Comparison of ENCODE assay signal across 22 mouse cellular contexts in the genomic region with DNA sequence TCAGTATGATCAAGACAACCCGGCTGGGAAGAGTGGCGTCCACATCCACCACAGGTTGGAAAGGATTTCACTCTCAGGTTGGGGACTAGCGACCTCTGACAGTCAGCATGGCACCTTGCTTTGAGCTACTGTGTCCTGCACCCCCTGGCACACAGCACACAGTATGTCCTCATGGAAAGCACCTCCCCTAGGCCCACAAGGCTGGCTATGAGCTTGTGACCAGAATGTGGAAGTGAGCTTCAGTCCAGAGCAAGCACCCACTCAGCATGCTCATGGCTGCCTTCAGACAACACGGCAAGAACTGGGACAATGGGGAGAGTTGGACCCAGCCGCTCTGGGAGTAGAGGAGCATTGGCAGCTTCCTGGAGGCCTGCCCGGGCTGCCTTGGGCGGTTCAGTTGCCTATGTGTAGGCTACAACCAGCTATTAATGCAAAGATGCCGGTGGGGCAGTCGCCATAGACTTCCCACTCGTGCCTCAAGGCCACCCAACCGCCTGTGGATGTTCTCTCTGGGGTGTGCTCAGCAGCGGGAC.
DNase-seq lines count a peak whose midpoint lies in the region; ATAC-seq lines count a peak whose summit lies in the region.
"Had no signal": no experiment of that assay in that cellular context is flagged by ENCODE, and none has a peak within 500 bp of the region (broad histone marks: within the 10 kb centered on the region; RNA-seq: fewer than 3 reads in every experiment).

No protein-coding gene starts in this region.

- no peaks in the 10 kb centered on the region for H3K27me3 ChIP-seq in hindbrain, embryonic 14.5 days (ENCODE audit: control insufficient read depth, insufficient read depth, low read length)
- no peaks in the 10 kb centered on the region for H3K27me3 ChIP-seq in hindbrain, embryonic 12.5 days
- H3K27me3 ChIP-seq in forebrain, embryonic 14.5 days (replicated peaks; ENCODE audit: control insufficient read depth, insufficient read depth, low read length): no peaks in the 10 kb centered on the region; the same call in 1 of the 2 replicates
- H3K27me3 ChIP-seq in splenic B cell, adult 2 months (ENCODE audit: control insufficient read depth, insufficient read depth, low read length, poor library complexity, severe bottlenecking): no peaks in the 10 kb centered on the region
- H3K27me3 ChIP-seq: embryonic facial prominence, embryonic 12.5 days; heart, embryonic 13.5 days; intestine, embryonic 15.5 days; limb, embryonic 15.5 days; midbrain, embryonic 12.5 days; stomach, embryonic 15.5 days had no signal

- H3K4me3 ChIP-seq in hindbrain, embryonic 14.5 days (replicated peaks; ENCODE audit: low read length): no peak overlapping the region
- H3K4me3 ChIP-seq in hindbrain, embryonic 12.5 days: no peak overlapping the region
- no peak overlapping the region for H3K4me3 ChIP-seq in forebrain, embryonic 14.5 days (ENCODE audit: low read depth, low read length)
- H3K4me3 ChIP-seq: embryonic facial prominence, embryonic 12.5 days; gastrocnemius, adult 2 months; heart, embryonic 13.5 days; intestine, embryonic 15.5 days; limb, embryonic 15.5 days; midbrain, embryonic 12.5 days; stomach, embryonic 15.5 days had no signal

- DNase-seq in hindbrain, embryonic 14.5 days (ENCODE audit: low spot score): no peak
- DNase-seq in right cerebral cortex, postnatal 4 days: peak; percentile 39
- DNase-seq in right cerebral cortex, postnatal 25 days: no peak
- no peak for DNase-seq in forebrain, embryonic 14.5 days (ENCODE audit: low spot score)
- peak; percentile 48 for DNase-seq in splenic B cell, adult 2 months (ENCODE audit: low read depth, low spot score)
- no peak for DNase-seq in adrenal gland, adult (ENCODE audit: inconsistent age in 2 of 2, low spot score in 1 of 2)
- DNase-seq: adrenal gland, postnatal 25 days; cerebellum, adult 8-10 months; gastrocnemius, adult 2 months; heart, adult 11 months; heart, postnatal 4 days; kidney, postnatal 4 days; lung, adult 18-20 months; lung, postnatal 4 days; right cerebral cortex, postnatal 14 days had no signal

- ATAC-seq in hindbrain, embryonic 14.5 days (ENCODE audit: low FRiP score): no peak
- ATAC-seq in hindbrain, embryonic 12.5 days (ENCODE audit: low FRiP score): no peak
- ATAC-seq in forebrain, embryonic 14.5 days: 0 out of 2 replicates have a peak, but pooled peaks have one; percentile 22
- ATAC-seq: intestine, embryonic 15.5 days had no signal

- H3K9ac ChIP-seq in hindbrain, embryonic 14.5 days: no peak overlapping the region
- H3K9ac ChIP-seq in hindbrain, embryonic 12.5 days: no peak overlapping the region
- H3K9ac ChIP-seq in forebrain, embryonic 14.5 days (ENCODE audit: low read length): no peak overlapping the region
- H3K9ac ChIP-seq: embryonic facial prominence, embryonic 12.5 days; heart, embryonic 13.5 days; intestine, embryonic 15.5 days; limb, embryonic 15.5 days; midbrain, embryonic 12.5 days; stomach, embryonic 15.5 days had no signal

- H3K4me1 ChIP-seq in hindbrain, embryonic 14.5 days (replicated peaks; ENCODE audit: control insufficient read depth, insufficient read depth, low read length): peaks cover 19% of the 10 kb centered on the region
- peaks cover 23% of the 10 kb centered on the region for H3K4me1 ChIP-seq in hindbrain, embryonic 12.5 days
- no peaks in the 10 kb centered on the region for H3K4me1 ChIP-seq in forebrain, embryonic 14.5 days (ENCODE audit: control insufficient read depth, insufficient read depth, low read length)
- H3K4me1 ChIP-seq: intestine, embryonic 15.5 days; stomach, embryonic 15.5 days had no signal

- H3K9me3 ChIP-seq in hindbrain, embryonic 14.5 days (ENCODE audit: control insufficient read depth, low read length): no peaks in the 10 kb centered on the region
- H3K9me3 ChIP-seq in hindbrain, embryonic 12.5 days (replicated peaks): no peaks in the 10 kb centered on the region
- H3K9me3 ChIP-seq in forebrain, embryonic 14.5 days (replicated peaks; ENCODE audit: control insufficient read depth, low read length): no peaks in the 10 kb centered on the region
- H3K9me3 ChIP-seq: embryonic facial prominence, embryonic 12.5 days; heart, embryonic 13.5 days; intestine, embryonic 15.5 days; limb, embryonic 15.5 days; midbrain, embryonic 12.5 days; stomach, embryonic 15.5 days had no signal

- H3K4me2 ChIP-seq in hindbrain, embryonic 14.5 days (replicated peaks): no peak overlapping the region
- no peak overlapping the region for H3K4me2 ChIP-seq in hindbrain, embryonic 12.5 days (replicated peaks)
- no peak overlapping the region for H3K4me2 ChIP-seq in forebrain, embryonic 14.5 days (ENCODE audit: low read length)
- H3K4me2 ChIP-seq: embryonic facial prominence, embryonic 12.5 days; heart, embryonic 13.5 days; intestine, embryonic 15.5 days; limb, embryonic 15.5 days; midbrain, embryonic 12.5 days; stomach, embryonic 15.5 days had no signal

- 80% methylated on average over 12 of the region's 12 CpGs for WGBS in hindbrain, embryonic 14.5 days
- WGBS in hindbrain, embryonic 12.5 days: 91% methylated on average over 12 of the region's 12 CpGs
- 68% methylated on average over 12 of the region's 12 CpGs for WGBS in forebrain, embryonic 14.5 days

- peak overlapping the region; percentile 14; the same call in 1 of the 2 replicates for H3K27ac ChIP-seq in hindbrain, embryonic 14.5 days
- no peak overlapping the region for H3K27ac ChIP-seq in hindbrain, embryonic 12.5 days
- H3K27ac ChIP-seq in forebrain, embryonic 14.5 days (ENCODE audit: low read depth, low read length): no peak overlapping the region
- H3K27ac ChIP-seq: embryonic facial prominence, embryonic 12.5 days; heart, embryonic 13.5 days; intestine, embryonic 15.5 days; limb, embryonic 15.5 days; midbrain, embryonic 12.5 days; stomach, embryonic 15.5 days had no signal

- peaks cover 41% of the 10 kb centered on the region for H3K36me3 ChIP-seq in hindbrain, embryonic 14.5 days (replicated peaks; ENCODE audit: control insufficient read depth, insufficient read depth)
- H3K36me3 ChIP-seq in hindbrain, embryonic 12.5 days: peaks cover 33% of the 10 kb centered on the region
- H3K36me3 ChIP-seq in forebrain, embryonic 14.5 days (ENCODE audit: control insufficient read depth, insufficient read depth, low read length): peaks cover 45% of the 10 kb centered on the region
- H3K36me3 ChIP-seq in splenic B cell, adult 2 months (ENCODE audit: control insufficient read depth, insufficient read depth, low read length, poor library complexity, severe bottlenecking): no peaks in the 10 kb centered on the region
- H3K36me3 ChIP-seq: intestine, embryonic 15.5 days had no signal

Comparison
In these comparisons a context has a peak if more than half of its experiments do, and no peak if none do; other contexts are left out.
1. DNase-seq: peak in right cerebral cortex, postnatal 4 days (single experiment) and splenic B cell, adult 2 months (single experiment); none in hindbrain, embryonic 14.5 days (single experiment), right cerebral cortex, postnatal 25 days (single experiment), forebrain, embryonic 14.5 days (single experiment) and adrenal gland, adult (0 of 2).